21 mouse cellular contexts compared by ENCODE assay signal in the genomic region with DNA sequence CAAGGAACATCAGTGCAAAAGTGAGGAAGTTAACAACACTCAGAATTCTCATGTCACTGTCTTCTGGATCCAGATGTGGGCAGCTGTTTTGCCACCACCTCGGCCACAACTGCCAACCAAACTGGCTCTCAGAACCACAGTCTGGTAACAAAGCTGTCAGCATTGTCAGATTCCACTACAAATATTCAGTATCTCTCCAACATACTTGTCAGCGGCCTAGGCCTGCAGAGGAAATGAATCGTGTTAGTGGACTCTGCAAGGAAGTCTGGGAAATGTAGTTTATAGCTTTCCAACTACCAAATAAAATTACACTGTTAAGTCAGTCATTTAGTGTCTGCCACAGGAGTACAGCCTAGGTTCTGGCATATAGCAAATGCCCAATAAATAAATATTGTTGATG. TPM values are rescaled to one million over a fixed set of nuclear protein-coding genes. Genes with fewer than 3 reads are reported as not detected.
DNase-seq lines count a peak whose midpoint lies in the region; ATAC-seq and TF ChIP-seq lines count a peak whose summit lies in the region.
"Had no signal": no experiment of that assay in that cellular context is flagged by ENCODE, and none has a peak within 500 bp of the region (broad histone marks: within the 10 kb centered on the region; RNA-seq: fewer than 3 reads in every experiment).

No protein-coding gene starts in this region.

- WGBS in heart, embryonic 13.5 days: 55% methylated on average over 3 of the region's 3 CpGs
- 77% methylated on average over 3 of the region's 3 CpGs for WGBS in kidney, postnatal 0 days
- 45% methylated on average over 3 of the region's 3 CpGs for WGBS in small intestine, adult 2 months

- no peaks in the 10 kb centered on the region for H3K9me3 ChIP-seq in heart, embryonic 13.5 days
- H3K9me3 ChIP-seq in kidney, postnatal 0 days (replicated peaks; ENCODE audit: low read length): no peaks in the 10 kb centered on the region
- H3K9me3 ChIP-seq: embryonic facial prominence, embryonic 12.5 days; forebrain, embryonic 13.5 days; heart, embryonic 12.5 days; liver, embryonic 13.5 days; lung, embryonic 15.5 days; midbrain, embryonic 13.5 days; neural tube, embryonic 13.5 days had no signal

- H3K36me3 ChIP-seq in heart, embryonic 13.5 days: no peaks in the 10 kb centered on the region
- no peaks in the 10 kb centered on the region for H3K36me3 ChIP-seq in kidney, postnatal 0 days (ENCODE audit: insufficient read depth, low read length)
- H3K36me3 ChIP-seq in small intestine, adult 2 months (ENCODE audit: control insufficient read depth, insufficient read depth, low read length): no peaks in the 10 kb centered on the region
- H3K36me3 ChIP-seq: embryonic facial prominence, embryonic 12.5 days; liver, embryonic 13.5 days; lung, embryonic 15.5 days had no signal

- no peak for TF ChIP-seq POLR2A in small intestine, adult 2 months (IDR thresholded peaks at IDR 0.05; ENCODE audit: low read depth, low read length)

- no peak overlapping the region for H3K4me3 ChIP-seq in heart, embryonic 13.5 days
- H3K4me3 ChIP-seq in kidney, postnatal 0 days (replicated peaks; ENCODE audit: low read depth, low read length): no peak overlapping the region
- no peak overlapping the region for H3K4me3 ChIP-seq in small intestine, adult 2 months (ENCODE audit: low read depth, low read length)
- H3K4me3 ChIP-seq: embryonic facial prominence, embryonic 12.5 days; erythroblast, embryonic 14.5 days; forebrain, embryonic 13.5 days; heart, embryonic 12.5 days; liver, embryonic 13.5 days; lung, embryonic 15.5 days; midbrain, embryonic 13.5 days; neural tube, embryonic 13.5 days had no signal

- no peak for ATAC-seq in heart, embryonic 13.5 days (ENCODE audit: extremely low read depth, insufficient number of reproducible peaks, low FRiP score, low TSS enrichment)
- ATAC-seq in kidney, postnatal 0 days (replicated peaks; ENCODE audit: low FRiP score, low read depth): no peak
- ATAC-seq: forebrain, embryonic 13.5 days; midbrain, embryonic 13.5 days had no signal

- peak overlapping the region; percentile 39; the same call in 1 of the 2 replicates for H3K27ac ChIP-seq in heart, embryonic 13.5 days (replicated peaks)
- H3K27ac ChIP-seq in kidney, postnatal 0 days: peak overlapping the region; percentile 55; the same call in 1 of the 2 replicates
- peak overlapping the region; percentile 96 for H3K27ac ChIP-seq in small intestine, adult 2 months (ENCODE audit: insufficient read depth, low read depth, low read length)
- H3K27ac ChIP-seq: embryonic facial prominence, embryonic 12.5 days; forebrain, embryonic 13.5 days; liver, embryonic 13.5 days; lung, embryonic 15.5 days; midbrain, embryonic 13.5 days; neural tube, embryonic 13.5 days had no signal

- peaks cover 13% of the 10 kb centered on the region for H3K4me1 ChIP-seq in heart, embryonic 13.5 days
- H3K4me1 ChIP-seq in kidney, postnatal 0 days (replicated peaks; ENCODE audit: insufficient read depth, low read length): no peaks in the 10 kb centered on the region
- peaks cover 29% of the 10 kb centered on the region for H3K4me1 ChIP-seq in small intestine, adult 2 months (ENCODE audit: control insufficient read depth, insufficient read depth, insufficient read length, low read length)
- H3K4me1 ChIP-seq: embryonic facial prominence, embryonic 12.5 days; forebrain, embryonic 13.5 days; midbrain, embryonic 13.5 days; neural tube, embryonic 13.5 days had no signal

- TF ChIP-seq CTCF in kidney, postnatal 0 days (IDR thresholded peaks at IDR 0.05; ENCODE audit: low read depth): no peak
- TF ChIP-seq CTCF in small intestine, adult 2 months (IDR thresholded peaks at IDR 0.05; ENCODE audit: extremely low read depth, insufficient read length, insufficient replicate concordance, low read depth, low read length): no peak

- no peaks in the 10 kb centered on the region for H3K27me3 ChIP-seq in heart, embryonic 13.5 days (replicated peaks)
- H3K27me3 ChIP-seq in kidney, postnatal 0 days (ENCODE audit: insufficient read depth, low read length): no peaks in the 10 kb centered on the region
- no peaks in the 10 kb centered on the region for H3K27me3 ChIP-seq in small intestine, adult 2 months (ENCODE audit: control insufficient read depth, insufficient read depth, low read length)
- H3K27me3 ChIP-seq: CH12.LX; embryonic facial prominence, embryonic 12.5 days; forebrain, embryonic 13.5 days; heart, embryonic 12.5 days; liver, embryonic 13.5 days; lung, embryonic 15.5 days; midbrain, embryonic 13.5 days; neural tube, embryonic 13.5 days had no signal

- H3K9ac ChIP-seq in heart, embryonic 13.5 days: no peak overlapping the region
- no peak overlapping the region for H3K9ac ChIP-seq in kidney, postnatal 0 days (ENCODE audit: low read depth, low read length)
- H3K9ac ChIP-seq: embryonic facial prominence, embryonic 12.5 days; forebrain, embryonic 13.5 days; heart, embryonic 12.5 days; liver, embryonic 13.5 days; lung, embryonic 15.5 days; midbrain, embryonic 13.5 days; neural tube, embryonic 13.5 days had no signal

- no peak for DNase-seq in heart, postnatal 4 days
- DNase-seq in kidney, postnatal 0 days (ENCODE audit: low spot score): no peak
- DNase-seq in kidney, postnatal 14 days: no peak
- peak; percentile 39 for DNase-seq in NIH3T3 (ENCODE audit: low read depth)
- DNase-seq in thymus, adult 18-20 months: no peak
- DNase-seq: cerebellum, adult 9-10 months; gastrocnemius, postnatal 25 days; layer of hippocampus, adult 9-11 months; liver, embryonic 13.5 days; right cerebral cortex, adult 18-20 months; thymus, postnatal 25 days had no signal

- H3K4me2 ChIP-seq in heart, embryonic 13.5 days: no peak overlapping the region
- no peak overlapping the region for H3K4me2 ChIP-seq in kidney, postnatal 0 days (ENCODE audit: low read length)
- H3K4me2 ChIP-seq: embryonic facial prominence, embryonic 12.5 days; forebrain, embryonic 13.5 days; heart, embryonic 12.5 days; liver, embryonic 13.5 days; lung, embryonic 15.5 days; midbrain, embryonic 13.5 days; neural tube, embryonic 13.5 days had no signal

RNA-seq across cellular contexts. Expression of gene Atp1b1, which starts 40.6 kb away (rescaled TPM):
- polyA plus RNA-seq in heart, embryonic 13.5 days (2015; fragmentation: Nextera tagmentation; extraction: Ambion mirVana): 293 and 324 TPM in 2 replicates
- total RNA-seq in heart, postnatal 4 days (2021): 100 to 1,000 TPM; 423 to 424 TPM
- polyA plus RNA-seq in kidney, postnatal 0 days (2015; fragmentation: Nextera tagmentation; extraction: Ambion mirVana): 720 and 731 TPM in 2 replicates
- polyA plus RNA-seq in small intestine, adult 2 months (2012; rRNA removed): 204 and 369 TPM in 2 replicates
- polyA plus RNA-seq: erythroblast, embryonic 14.5 days had no signal

Comparison
In these comparisons a context has a peak if more than half of its experiments do, and no peak if none do; other contexts are left out.
1. H3K27ac ChIP-seq: peak in every context shown above with its lines; median percentile 96 in small intestine, adult 2 months; 55 in kidney, postnatal 0 days; 39 in heart, embryonic 13.5 days.